Mouse (Mus musculus) yolk sac, embryonic 10.5 days (tissue): ENCODE results near the gene Catsper2.
"Not testable (repeated sequence)": the region's sequence is repeated elsewhere in the genome, so short reads cannot be mapped to it uniquely, and the experiment has no call there.

ENCODE experiments used
- DNase-seq: peaks from one replicate; pipeline ENCODE4 v3.0.0-alpha.2; 2017; ENCODE audit warnings: low spot score

The Catsper2 gene

DNA sequence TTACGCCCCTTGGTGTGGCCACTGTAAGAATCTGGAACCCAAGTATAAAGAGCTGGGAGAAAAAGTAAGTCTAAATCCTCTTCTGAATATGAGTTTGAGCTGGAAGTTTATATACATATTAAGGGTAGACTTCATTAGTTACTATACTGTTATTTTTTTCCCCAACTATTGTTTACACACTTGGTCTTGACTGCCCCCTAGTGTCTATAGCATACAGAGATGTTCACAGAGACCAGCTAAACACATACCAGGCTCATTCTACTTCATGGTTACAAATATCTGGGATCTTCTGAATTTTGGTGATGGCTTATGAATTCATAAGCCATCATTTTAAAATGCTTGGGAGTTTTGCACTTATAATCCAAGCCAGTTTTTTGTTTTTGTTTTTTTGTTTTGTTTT lies 21.3 kb upstream of the Catsper2 start:
- no peak for DNase-seq

DNA sequence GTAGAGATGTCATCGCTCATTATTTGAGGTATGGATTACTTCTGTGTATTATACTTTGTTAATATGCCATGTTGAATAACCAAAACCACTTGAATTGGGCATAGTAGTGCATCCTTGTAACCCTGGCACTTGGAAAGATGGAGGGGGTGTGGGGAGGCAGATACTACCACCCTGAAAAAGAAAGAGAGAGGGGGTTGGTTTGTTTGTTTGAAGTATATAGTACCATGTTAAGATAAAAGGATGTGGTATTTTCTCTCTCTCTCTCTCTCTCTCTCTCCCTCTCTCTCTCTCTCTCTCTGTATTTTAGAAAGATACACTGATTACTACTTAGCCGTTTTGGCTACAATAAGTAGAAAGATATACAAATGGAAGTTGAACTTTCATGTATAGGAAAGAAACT lies 12.3 kb upstream of the Catsper2 start:
- no peak for DNase-seq

DNA sequence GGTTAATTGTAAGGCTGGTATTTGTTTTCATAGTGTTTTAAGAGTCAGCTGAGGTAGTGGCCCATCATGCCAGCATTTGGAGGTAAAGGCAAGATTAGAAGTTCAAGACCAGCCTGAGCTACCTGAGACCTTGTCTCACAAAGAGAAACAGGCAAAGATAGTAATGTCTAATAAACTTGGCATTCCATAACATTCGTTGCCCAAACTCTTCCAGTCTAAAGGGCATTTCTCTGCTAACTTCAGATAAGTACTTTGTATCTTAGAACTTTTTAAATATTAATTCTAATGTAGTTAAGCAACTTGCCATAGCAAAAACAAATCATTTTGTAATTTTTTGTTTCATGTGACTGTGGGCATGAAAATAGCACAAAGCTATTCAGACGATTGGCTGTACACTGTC lies 9.6 kb upstream of the Catsper2 start:
- no peak for DNase-seq

- DNase-seq: no peak
Measured at GRCm38 (mm10) chr2:121418476-121418875, 4.9 kb upstream of the Catsper2 start.

- DNase-seq: no peak
Measured at GRCm38 (mm10) chr2:121416356-121416755, 2.8 kb upstream of the Catsper2 start.

- no peak for DNase-seq
Measured at GRCm38 (mm10) chr2:121415591-121415990, 2.0 kb upstream of the Catsper2 start.

DNA sequence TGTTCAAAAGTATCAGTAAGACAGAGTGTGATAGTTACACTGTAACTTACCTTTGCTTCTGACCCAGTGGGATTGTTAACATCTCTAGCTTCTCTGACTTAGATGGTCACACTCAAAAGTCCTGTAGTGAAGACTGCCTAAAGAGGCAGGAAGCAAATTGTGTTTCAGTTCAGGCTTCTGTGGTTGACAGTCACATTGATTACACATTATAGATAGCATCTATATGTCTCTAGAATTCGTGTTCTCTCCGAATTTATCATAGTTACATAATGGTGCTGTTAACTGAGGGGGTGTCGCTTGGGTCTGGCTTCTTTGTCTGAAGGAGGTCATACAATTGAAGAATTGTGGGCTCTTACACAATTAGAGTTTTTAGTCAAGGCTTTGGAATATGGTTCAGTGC lies 1.5 kb upstream of the Catsper2 start:
- DNase-seq: no peak

DNA sequence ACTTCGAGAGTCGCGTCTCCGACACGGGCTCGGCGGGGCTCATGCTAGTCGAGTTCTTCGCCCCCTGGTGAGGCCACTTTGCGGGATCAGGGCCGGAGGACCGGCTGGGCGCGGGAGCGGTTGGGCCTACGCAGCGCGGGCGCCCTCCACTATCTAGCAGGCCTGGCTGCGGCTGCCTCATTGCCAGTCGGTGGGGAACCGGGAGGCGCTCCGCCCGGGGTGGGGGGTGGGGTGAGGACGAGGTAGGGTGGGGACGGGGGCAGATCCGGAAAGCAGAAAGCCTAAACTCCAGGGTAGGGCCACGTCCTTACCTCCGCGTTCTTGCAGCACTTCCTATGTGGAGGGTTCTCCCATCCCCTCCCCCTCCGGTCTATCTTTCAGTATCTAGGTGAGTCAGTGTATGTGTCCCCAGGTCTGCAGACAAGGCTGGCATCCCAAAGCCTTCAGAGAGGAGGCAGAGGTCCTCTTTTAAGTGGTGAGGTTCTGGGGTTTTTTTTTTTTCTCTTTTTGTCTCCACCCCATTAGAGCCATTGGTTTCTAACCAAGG lies 620 bp upstream of the Catsper2 start:
- peak; percentile 75 for DNase-seq

GRCm38 (mm10) chr2:121412843-121413386 lies 677 bp downstream of the Catsper2 start:
- no peak for DNase-seq

DNA sequence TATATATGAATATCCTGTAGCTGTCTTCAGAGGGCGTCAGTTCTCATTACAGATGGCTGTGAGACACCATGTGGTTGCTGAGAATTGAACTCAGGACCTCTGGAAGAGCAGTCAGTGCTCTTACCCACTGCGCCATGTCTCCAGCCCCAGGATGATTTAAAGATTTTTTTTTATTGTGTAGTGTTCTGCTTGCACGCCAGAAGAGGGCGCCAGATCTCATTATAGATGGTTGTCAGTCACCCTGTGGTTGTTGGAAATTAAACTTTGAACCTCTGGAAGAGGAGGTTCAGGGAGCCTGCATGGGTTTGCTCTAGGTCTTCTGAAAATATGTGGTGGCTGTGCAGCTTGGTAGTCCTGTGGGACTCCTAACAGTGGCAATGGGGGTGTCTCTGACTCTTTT lies 5.4 kb downstream of the Catsper2 start:
- peak; percentile 13 for DNase-seq

DNA sequence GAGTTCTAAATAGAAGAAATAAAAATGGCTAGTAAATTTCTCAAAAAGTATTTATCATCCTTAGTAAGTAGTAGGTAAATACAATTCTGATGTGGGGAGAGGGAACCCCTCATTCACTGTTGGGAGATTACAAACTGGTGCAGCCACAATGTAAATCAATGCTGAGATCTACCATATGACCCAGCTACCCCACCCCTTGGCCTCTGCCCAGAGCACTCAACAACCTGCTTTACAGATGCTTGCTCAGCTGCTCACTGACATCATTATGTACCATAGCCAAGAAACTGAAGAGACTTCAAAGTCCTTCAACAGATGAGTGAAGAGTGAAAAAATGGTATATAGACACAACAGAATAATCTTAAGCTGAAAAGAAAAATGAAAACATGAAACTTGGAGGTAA lies 10.3 kb downstream of the Catsper2 start:
- no peak for DNase-seq

DNA sequence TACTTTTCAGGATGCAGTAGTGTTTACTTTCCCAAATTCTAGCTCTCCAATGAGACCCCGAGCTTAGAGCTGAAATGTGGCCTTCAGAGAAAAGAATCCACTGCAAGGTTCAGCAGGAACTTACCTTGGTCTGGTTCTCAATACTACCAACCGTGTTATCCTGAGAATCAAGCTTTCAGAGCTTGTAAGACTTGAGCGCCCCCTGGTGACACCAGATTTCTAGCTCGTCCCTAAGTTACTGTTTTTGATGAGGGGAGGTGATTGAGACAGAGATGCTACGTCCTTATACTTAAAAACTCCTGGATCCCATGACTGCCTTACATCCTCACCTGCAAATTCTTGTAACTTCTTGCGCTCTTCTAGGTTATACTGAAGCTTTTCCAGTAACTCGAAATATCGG lies 17.0 kb downstream of the Catsper2 start:
- DNase-seq: peak; percentile 42

- not testable (repeated sequence) for DNase-seq
Measured at GRCm38 (mm10) chr2:121386961-121387575, 26.5 kb downstream of the Catsper2 start, which contains the start of gene Strc. Gene Strc, minus strand, starts transcription at chr2:121387168.

- DNase-seq: no peak
Measured at GRCm38 (mm10) chr2:121374766-121375165, 38.8 kb downstream of the Catsper2 start.

- DNase-seq: no peak
Measured at GRCm38 (mm10) chr2:121372266-121372665, 41.3 kb downstream of the Catsper2 start.

DNA sequence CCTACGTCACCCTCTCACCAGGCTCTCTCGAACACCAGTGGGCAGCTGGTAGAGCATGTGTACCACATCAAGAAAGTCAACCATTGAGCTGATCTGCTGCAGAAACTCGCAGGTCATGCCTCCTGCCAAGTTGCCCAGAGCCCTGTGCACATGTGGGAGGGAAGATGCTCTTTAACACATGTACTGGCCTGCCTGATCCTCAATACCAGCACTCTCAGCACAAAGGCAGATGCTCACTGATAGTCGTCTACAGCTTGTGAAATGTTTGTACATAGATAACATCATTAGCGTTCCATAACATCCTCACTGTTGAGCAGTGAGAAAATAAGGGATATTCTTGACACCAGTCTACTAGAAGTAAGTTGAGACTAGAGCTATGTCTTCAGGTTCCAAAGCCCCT lies 42.7 kb downstream of the Catsper2 start:
- DNase-seq: no peak

- DNase-seq: no peak
Measured at GRCm38 (mm10) chr2:121368831-121369230, 44.8 kb downstream of the Catsper2 start.

DNA sequence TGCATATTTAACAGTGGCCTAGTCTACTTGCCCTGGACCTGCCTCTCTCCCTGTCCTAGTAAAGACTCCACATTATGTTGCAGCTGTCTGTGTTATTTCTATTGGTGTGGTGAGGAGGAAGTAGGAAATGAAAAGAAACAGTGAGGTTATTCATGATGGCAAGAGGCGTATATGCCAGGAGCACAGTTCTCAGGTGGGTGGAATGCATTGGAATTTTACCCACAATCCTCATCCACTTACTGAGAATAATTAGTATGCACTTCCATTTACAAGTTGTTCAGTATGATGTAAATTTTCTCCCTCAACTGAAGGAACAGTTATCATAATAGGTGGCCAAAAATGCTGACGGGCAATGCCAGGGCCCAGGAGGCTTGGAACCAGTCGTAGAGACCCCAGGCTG lies 49.9 kb downstream of the Catsper2 start:
- DNase-seq: no peak

DNA sequence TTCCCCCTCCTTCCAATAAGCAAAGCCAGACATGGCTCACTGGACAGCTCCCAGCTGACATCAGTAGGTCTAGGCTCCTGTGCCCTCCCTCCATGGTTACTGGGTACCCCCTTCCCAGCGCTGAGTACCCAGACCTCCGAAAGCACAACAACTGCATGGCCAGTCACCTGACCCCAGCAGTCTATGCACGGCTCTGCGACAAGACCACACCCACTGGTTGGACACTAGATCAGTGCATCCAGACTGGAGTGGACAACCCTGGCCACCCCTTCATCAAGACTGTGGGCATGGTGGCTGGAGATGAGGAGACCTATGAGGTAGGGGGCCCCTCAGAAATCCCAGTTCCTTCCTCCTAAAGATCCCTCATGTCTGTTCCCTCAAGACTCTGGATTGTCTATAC lies 54.1 kb downstream of the Catsper2 start:
- no peak for DNase-seq

- peak; percentile 24 for DNase-seq
Measured at GRCm38 (mm10) chr2:121358381-121358780, 55.2 kb downstream of the Catsper2 start.

GRCm38 (mm10) chr2:121357961-121358360 lies 55.6 kb downstream of the Catsper2 start:
- no peak for DNase-seq

- DNase-seq: no peak
Measured at GRCm38 (mm10) chr2:121357494-121357893, 56.1 kb downstream of the Catsper2 start, which contains the start of gene Ckmt1. Gene Ckmt1, plus strand, starts transcription at chr2:121357714.

DNA sequence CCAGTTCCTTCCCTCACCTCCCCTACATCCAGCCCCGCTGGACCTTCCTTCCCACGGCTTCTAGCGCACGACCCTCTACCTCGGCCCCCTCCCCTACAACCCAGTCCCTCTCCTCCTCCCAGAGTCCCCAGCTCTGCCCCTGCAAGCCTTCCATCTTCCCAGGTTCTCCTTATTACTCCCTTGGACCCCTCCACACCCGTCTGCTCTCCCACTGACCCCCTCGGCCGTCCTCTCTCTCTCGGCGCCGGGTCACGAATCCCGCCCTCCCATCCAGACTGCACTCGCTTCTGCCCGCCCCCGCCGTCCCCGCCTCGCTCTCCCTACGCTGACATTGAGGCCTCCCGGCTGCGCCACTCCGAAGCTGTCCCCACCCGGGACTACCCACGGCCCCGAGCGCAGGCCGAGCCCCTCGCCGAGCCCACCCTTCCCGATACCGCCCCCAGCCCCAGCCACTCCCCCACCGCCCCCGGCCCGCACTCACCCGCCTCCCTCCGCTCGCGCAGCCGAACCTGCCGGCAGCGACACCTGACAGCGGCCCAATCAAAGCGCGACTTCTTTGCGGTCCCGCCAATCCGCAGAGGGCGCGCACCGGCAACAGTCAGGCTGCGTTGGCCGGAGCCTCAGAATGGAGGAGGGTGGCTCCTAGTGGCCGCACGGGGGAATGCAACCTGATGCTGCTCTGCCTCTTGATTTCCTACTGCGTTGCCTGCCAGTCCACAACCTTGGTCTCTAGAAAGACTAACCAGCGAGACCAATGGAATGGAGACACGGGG lies 58.6 kb downstream of the Catsper2 start, which contains the start of gene Ppip5k1:
Ppip5k1 (minus strand) TSS at position 577 of the 773 bp plus-strand sequence.
- peak; percentile 95 for DNase-seq
